Mouse (Mus musculus): ENCODE results near the gene Zbtb20.

GRCm38 (mm10) chr16:42910016-42910415 lies 34.3 kb downstream of the Zbtb20 start:
- no peak for TF ChIP-seq POLR2A (IDR thresholded peaks at IDR 0.05; ENCODE audit: control insufficient read depth, low read depth, low read length)
- TF ChIP-seq CTCF (IDR thresholded peaks at IDR 0.05; ENCODE audit: control insufficient read depth, insufficient read depth, insufficient replicate concordance, low read depth, low read length): no peak
